Mouse (Mus musculus): ENCODE measurements around the gene Cfap299. TPM values are rescaled to one million over a fixed set of nuclear protein-coding genes. Genes with fewer than 3 reads are reported as not detected.

The Cfap299 gene
- 0.70 TPM in 1 of 2 replicates, not detected in the other for polyA plus RNA-seq (2014; fragmentation: Nextera tagmentation; extraction: Ambion mirVana)

DNA sequence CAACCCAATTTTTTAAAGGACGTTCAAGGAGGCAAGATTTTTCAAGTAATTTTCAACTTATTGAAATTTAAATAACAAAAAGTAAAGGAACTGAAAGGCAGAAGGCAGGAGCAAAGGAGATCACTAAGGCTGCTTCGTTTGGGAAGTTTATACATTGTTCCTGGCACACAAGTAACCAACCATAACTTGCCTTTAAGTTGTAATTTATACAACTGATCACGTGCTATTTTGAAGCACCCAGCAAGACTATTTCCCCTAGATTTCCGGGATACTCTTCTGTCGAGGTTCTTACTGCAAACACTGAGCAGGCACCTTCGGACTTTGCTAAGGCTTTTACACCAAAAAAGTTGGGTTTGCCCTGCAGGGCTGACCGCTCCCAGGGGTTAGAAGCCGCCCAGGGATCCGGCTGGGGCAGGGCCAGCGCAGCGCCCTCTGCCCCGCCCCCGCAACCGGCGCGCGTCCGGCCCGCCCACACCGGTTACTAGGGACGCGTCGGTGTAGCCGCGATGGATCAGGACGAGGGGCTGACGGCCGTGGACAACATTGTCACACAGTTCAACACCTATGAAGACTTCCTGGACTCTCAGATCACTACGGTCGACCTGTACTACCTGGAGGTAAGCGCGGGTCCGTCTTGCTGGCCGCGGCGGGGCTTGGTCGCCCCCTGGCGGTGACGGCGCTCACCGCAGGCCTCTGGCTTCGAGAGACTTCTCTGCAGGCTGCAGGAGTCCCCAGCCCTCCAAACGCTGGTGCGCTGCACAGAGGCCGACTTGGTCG, at the start of gene Cfap299:
Gene Cfap299 (plus strand): TSS at position 457 of the 777 bp plus-strand sequence.
- ATAC-seq (replicated peaks; ENCODE audit: low FRiP score) (peak; percentile 96), DNase-seq (ENCODE audit: low spot score) (peak; percentile 82)
- WGBS = 1% methylated on average over 46 of the region's 46 CpGs
- Histone ChIP-seq H3K9ac (ENCODE audit: low read depth, low read length) (no peak within 1 kb of the TSS), H3K27ac (ENCODE audit: low read depth, low read length) (no peak within 1 kb of the TSS), H3K4me2 (peak within 1 kb of the TSS; percentile 74), H3K4me3 (ENCODE audit: low read depth, low read length) (peak within 1 kb of the TSS; percentile 60), H3K9me3 (ENCODE audit: control insufficient read depth, low read length) (no peaks in the 10 kb centered on the region), H3K4me1 (replicated peaks; ENCODE audit: control insufficient read depth, insufficient read depth, low read length) (no peaks in the 10 kb centered on the region), H3K36me3 (ENCODE audit: control insufficient read depth, insufficient read depth, low read length) (no peaks in the 10 kb centered on the region), H3K27me3 (replicated peaks; ENCODE audit: control insufficient read depth, insufficient read depth, low read length) (no peaks in the 10 kb centered on the region)

DNA sequence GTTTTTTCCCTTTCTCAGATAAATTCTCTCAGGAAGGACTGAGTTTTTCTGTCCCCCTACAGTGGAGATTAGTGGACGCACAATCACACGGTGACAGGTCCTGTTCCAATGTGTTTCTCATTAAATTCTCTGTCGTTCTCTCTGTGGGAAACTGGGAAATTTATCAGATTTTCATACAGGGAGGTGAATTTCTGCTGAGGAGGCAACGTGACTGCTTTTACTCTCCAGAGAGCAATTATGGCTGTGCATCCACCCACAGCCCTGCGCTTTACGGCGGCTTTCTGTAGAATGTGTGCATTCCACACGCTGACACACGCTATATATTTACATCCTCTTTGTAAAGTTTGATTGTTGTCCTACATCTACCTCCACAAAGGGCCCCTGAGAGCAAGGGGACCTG, 47.1 kb upstream of the Cfap299 start:
- ATAC-seq (replicated peaks; ENCODE audit: low FRiP score) (no peak), DNase-seq (ENCODE audit: low spot score) (no peak)
- no peaks in the 10 kb centered on the region for H3K9me3 ChIP-seq (ENCODE audit: control insufficient read depth, low read length)
- H3K36me3 ChIP-seq (ENCODE audit: control insufficient read depth, insufficient read depth, low read length) = no peaks in the 10 kb centered on the region
- no peak overlapping the region for H3K4me2 ChIP-seq
- H3K4me1 ChIP-seq (replicated peaks; ENCODE audit: control insufficient read depth, insufficient read depth, low read length) = no peaks in the 10 kb centered on the region
- H3K9ac ChIP-seq (ENCODE audit: low read depth, low read length) = no peak overlapping the region
- H3K27ac ChIP-seq (ENCODE audit: low read depth, low read length) = no peak overlapping the region
- no peak overlapping the region for H3K4me3 ChIP-seq (ENCODE audit: low read depth, low read length)
- peaks cover 6% of the 10 kb centered on the region for H3K27me3 ChIP-seq (replicated peaks; ENCODE audit: control insufficient read depth, insufficient read depth, low read length)
- 70% methylated on average over 9 of the region's 9 CpGs for WGBS

DNA sequence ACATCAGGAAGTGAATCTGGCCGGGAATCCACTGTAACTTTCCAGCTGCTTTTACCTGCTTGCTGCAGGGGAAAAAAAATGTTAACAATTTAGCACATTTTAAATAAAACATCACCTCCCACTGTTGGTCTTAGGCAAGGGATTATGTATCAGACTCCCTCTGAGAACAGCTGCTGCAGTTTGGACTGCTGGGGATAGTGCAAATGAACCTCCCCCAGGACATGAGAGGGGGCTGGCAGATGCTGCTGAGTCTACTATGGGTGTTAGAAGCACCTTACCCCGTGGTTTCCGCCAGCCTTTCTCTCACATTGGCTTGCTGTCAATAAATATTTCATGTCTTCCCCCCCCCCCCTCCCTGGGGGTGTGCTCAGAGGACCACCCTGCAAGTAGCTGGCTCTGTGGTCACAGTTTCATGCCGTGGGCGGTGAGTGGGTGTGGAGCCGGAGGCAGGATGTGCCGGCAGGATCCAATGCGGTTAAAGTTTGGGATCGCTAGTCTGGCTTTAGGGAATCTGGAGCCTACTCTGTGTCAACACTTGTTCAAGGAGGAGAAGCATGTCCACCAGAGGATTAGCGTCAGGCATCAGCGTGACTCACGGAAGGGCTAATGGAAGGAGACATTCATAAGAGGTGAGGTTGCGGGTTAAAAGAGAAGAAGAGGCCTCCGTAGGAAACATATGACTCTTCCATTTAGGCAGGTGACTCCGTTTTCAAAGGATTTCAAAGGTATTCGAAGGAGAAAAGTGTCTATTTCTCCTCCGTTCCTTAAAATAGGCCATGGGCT, 45.2 kb upstream of the Cfap299 start:
- H3K4me1 ChIP-seq (replicated peaks; ENCODE audit: control insufficient read depth, insufficient read depth, low read length) = no peaks in the 10 kb centered on the region
- H3K9me3 ChIP-seq (ENCODE audit: control insufficient read depth, low read length) = no peaks in the 10 kb centered on the region
- peak overlapping the region; percentile 29; the same call in 1 of the 2 replicates for H3K4me2 ChIP-seq
- DNase-seq (ENCODE audit: low spot score) (no peak), ATAC-seq (replicated peaks; ENCODE audit: low FRiP score) (no peak)
- H3K27me3 ChIP-seq (replicated peaks; ENCODE audit: control insufficient read depth, insufficient read depth, low read length) = peaks cover 6% of the 10 kb centered on the region
- no peak overlapping the region for H3K9ac ChIP-seq (ENCODE audit: low read depth, low read length)
- H3K27ac ChIP-seq (ENCODE audit: low read depth, low read length) = no peak overlapping the region
- 26% methylated on average over 17 of the region's 17 CpGs for WGBS
- no peaks in the 10 kb centered on the region for H3K36me3 ChIP-seq (ENCODE audit: control insufficient read depth, insufficient read depth, low read length)
- H3K4me3 ChIP-seq (ENCODE audit: low read depth, low read length) = no peak overlapping the region

DNA sequence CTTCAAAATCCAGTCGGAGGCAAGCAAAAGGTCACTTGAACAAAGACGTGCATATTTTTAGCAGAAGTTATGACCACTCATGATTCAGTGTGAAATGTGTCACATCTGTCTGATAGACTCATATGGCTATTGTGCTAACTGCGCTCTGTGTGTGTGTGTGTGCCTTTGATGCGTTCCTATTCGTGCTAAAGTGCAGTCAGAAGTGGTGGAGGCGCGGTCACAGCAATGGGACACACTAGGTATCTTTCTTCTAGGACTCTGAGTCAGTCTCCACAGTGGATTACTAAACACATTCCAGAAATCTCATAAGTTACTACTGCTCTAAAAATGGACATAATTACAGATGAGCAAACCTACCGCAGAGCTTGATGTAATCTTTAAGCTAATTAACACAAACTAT, 38.5 kb upstream of the Cfap299 start:
- 85% methylated on average over 8 of the region's 8 CpGs for WGBS
- Histone ChIP-seq H3K9ac (ENCODE audit: low read depth, low read length) (no peak overlapping the region), H3K4me3 (ENCODE audit: low read depth, low read length) (no peak overlapping the region), H3K4me2 (no peak overlapping the region), H3K4me1 (replicated peaks; ENCODE audit: control insufficient read depth, insufficient read depth, low read length) (no peaks in the 10 kb centered on the region), H3K27ac (ENCODE audit: low read depth, low read length) (no peak overlapping the region), H3K9me3 (ENCODE audit: control insufficient read depth, low read length) (no peaks in the 10 kb centered on the region), H3K36me3 (ENCODE audit: control insufficient read depth, insufficient read depth, low read length) (no peaks in the 10 kb centered on the region), H3K27me3 (replicated peaks; ENCODE audit: control insufficient read depth, insufficient read depth, low read length) (peaks cover 22% of the 10 kb centered on the region)
- no peak for DNase-seq (ENCODE audit: low spot score)
- no peak for ATAC-seq (replicated peaks; ENCODE audit: low FRiP score)

DNA sequence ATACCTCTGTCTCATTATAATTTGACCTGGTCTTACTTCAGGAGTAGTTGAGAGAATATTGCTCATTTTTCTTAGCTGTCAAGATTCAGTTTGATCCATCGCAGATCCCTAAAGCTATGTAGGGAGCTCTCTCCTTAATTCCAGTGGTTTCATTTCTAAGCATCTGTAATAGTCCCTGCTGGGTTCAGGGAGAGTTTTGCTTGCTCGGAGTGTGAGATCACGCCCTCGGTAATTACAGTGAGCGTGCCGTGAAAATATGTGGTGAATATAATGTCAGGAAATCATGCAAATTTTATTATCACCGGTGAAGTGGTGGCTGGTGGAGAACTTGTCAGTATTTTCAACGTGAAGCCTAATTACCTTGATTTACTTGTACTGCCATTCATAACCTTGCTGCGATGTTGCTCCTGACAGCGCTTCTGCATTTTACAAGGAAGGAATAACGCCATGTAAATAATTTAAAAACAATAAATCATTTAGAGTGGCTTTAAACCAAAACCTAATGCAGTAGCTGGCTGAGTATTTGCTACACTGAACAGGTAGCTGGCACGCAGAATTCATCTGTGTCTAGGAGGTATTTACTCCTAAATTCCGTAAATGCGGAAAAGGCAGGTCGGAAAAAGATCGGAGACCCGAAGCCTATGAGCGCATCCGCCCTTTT, 36.6 kb upstream of the Cfap299 start:
- Histone ChIP-seq H3K4me3 (ENCODE audit: low read depth, low read length) (no peak overlapping the region; the same call in 1 of the 2 replicates), H3K9ac (ENCODE audit: low read depth, low read length) (no peak overlapping the region)
- WGBS = 4% methylated on average over 19 of the region's 19 CpGs

DNA sequence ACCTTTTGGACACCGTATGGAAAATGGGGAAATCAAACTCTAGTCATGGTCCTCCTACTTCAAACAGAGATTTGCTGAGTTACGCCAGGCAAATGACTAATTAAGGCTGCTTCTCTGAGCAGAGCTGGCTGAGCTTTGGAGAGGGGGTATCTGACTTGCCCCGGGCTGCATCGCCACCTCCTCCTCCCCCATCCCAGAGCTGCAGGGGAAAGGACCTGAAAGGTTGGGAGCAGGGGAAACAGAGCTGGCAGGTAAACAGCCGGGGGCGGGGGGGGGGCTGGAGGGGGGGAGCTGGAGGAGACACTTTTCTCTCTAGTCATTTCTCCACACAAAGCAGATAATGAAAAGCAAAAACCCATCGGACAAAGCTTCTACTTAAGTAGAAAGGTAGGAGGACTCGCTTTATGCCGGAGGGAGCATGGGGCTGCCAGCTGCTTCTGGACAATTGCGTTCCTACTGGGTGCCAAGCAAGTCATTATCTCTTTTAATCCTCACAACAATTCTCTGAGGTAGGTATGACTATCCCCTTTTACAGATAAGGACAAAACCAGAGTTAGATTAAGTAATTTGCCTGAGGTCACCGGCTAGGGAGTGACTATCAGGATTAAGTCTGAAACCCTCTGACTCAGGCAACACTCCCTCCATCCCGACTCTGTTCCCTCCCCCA, 35.9 kb upstream of the Cfap299 start:
- Histone ChIP-seq H3K4me2 (peak overlapping the region; percentile 35), H3K9me3 (ENCODE audit: control insufficient read depth, low read length) (no peaks in the 10 kb centered on the region), H3K4me1 (replicated peaks; ENCODE audit: control insufficient read depth, insufficient read depth, low read length) (no peaks in the 10 kb centered on the region), H3K9ac (ENCODE audit: low read depth, low read length) (no peak overlapping the region), H3K4me3 (ENCODE audit: low read depth, low read length) (no peak overlapping the region), H3K27ac (ENCODE audit: low read depth, low read length) (no peak overlapping the region), H3K36me3 (ENCODE audit: control insufficient read depth, insufficient read depth, low read length) (no peaks in the 10 kb centered on the region), H3K27me3 (replicated peaks; ENCODE audit: control insufficient read depth, insufficient read depth, low read length) (peaks cover 22% of the 10 kb centered on the region)
- WGBS = 6% methylated on average over 12 of the region's 12 CpGs
- no peak for DNase-seq (ENCODE audit: low spot score)
- ATAC-seq (replicated peaks; ENCODE audit: low FRiP score) = no peak

More for the DNA sequence above, 36.6 kb upstream of the Cfap299 start:
- Histone ChIP-seq H3K4me1 (replicated peaks; ENCODE audit: control insufficient read depth, insufficient read depth, low read length) (no peaks in the 10 kb centered on the region), H3K27me3 (replicated peaks; ENCODE audit: control insufficient read depth, insufficient read depth, low read length) (peaks cover 22% of the 10 kb centered on the region), H3K27ac (ENCODE audit: low read depth, low read length) (no peak overlapping the region), H3K4me2 (peak overlapping the region; percentile 35), H3K9me3 (ENCODE audit: control insufficient read depth, low read length) (no peaks in the 10 kb centered on the region), H3K36me3 (ENCODE audit: control insufficient read depth, insufficient read depth, low read length) (no peaks in the 10 kb centered on the region)
- no peak for DNase-seq (ENCODE audit: low spot score)
- ATAC-seq (replicated peaks; ENCODE audit: low FRiP score) = no peak

DNA sequence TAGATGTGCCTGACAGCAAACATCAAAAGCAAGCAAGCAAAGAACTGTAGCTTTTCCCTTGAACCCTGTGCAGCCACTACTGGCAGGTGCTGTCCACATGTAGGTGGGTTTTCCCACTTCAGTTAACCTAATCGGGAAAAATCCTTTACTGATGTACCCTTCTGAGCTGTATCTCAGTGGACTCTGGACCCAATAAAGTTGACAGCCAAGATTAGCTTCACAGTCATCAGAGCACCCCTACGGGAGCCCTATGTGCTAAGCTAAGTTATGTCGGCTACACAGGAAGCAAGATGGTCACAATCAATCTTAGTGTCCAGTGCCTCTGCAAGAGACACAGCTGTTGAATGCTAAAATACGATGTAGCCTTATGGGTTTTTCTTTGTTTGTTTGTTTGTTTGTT, 29.0 kb upstream of the Cfap299 start:
- Histone ChIP-seq H3K4me3 (ENCODE audit: low read depth, low read length) (no peak overlapping the region), H3K36me3 (ENCODE audit: control insufficient read depth, insufficient read depth, low read length) (no peaks in the 10 kb centered on the region), H3K4me1 (replicated peaks; ENCODE audit: control insufficient read depth, insufficient read depth, low read length) (no peaks in the 10 kb centered on the region), H3K9me3 (ENCODE audit: control insufficient read depth, low read length) (no peaks in the 10 kb centered on the region), H3K27me3 (replicated peaks; ENCODE audit: control insufficient read depth, insufficient read depth, low read length) (no peaks in the 10 kb centered on the region), H3K4me2 (no peak overlapping the region), H3K27ac (ENCODE audit: low read depth, low read length) (no peak overlapping the region), H3K9ac (ENCODE audit: low read depth, low read length) (no peak overlapping the region)
- no peak for DNase-seq (ENCODE audit: low spot score)
- 72% methylated on average over 4 of the region's 4 CpGs for WGBS
- ATAC-seq (replicated peaks; ENCODE audit: low FRiP score) = no peak

DNA sequence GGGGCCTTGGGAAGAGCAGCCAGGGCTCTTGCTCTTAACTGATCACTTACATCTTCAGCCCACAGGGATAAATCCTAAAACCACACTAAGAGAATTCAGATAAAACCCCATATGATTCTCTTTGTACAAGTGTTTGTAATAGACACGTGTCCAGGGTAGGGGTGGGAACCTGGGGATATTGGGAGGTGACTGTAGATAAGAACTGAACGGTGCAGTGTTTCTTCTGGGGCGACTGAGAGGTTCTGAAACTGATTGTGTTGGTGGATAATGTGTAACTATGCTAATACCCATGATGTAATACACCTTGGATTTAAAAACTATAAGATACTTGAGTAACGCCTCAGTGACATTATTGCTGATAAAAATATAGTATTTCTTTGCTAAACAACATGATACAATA, 23.4 kb upstream of the Cfap299 start:
- DNase-seq (ENCODE audit: low spot score) (no peak), ATAC-seq (replicated peaks; ENCODE audit: low FRiP score) (no peak)
- Histone ChIP-seq H3K9ac (ENCODE audit: low read depth, low read length) (no peak overlapping the region), H3K9me3 (ENCODE audit: control insufficient read depth, low read length) (no peaks in the 10 kb centered on the region), H3K27me3 (replicated peaks; ENCODE audit: control insufficient read depth, insufficient read depth, low read length) (no peaks in the 10 kb centered on the region), H3K4me1 (replicated peaks; ENCODE audit: control insufficient read depth, insufficient read depth, low read length) (no peaks in the 10 kb centered on the region), H3K27ac (ENCODE audit: low read depth, low read length) (no peak overlapping the region), H3K36me3 (ENCODE audit: control insufficient read depth, insufficient read depth, low read length) (no peaks in the 10 kb centered on the region), H3K4me3 (ENCODE audit: low read depth, low read length) (no peak overlapping the region), H3K4me2 (no peak overlapping the region)
- 67% methylated on average over 4 of the region's 4 CpGs for WGBS
